Mouse (Mus musculus): ENCODE measurements around the gene 0610010F05Rik.

The 0610010F05Rik gene

DNA sequence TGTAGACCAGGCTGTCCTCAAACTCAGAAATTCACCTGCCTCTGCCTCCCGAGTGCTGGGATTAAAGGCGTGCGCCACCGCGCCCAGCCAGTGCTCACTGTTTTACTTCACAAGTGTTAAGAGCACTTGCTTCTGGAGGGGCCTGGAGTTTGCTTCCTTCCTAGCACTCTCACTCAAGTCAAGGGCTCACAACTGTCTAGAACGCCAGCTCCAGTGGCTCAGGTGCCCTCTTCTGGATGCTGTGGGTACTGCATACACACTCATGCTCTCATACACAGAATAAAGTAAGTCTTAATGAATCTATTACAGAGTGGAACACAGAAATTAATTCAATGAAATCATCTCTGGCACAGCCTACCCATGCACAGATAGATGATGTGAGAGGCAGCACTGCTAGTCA lies 67.7 kb downstream of the 0610010F05Rik start:
- DNase-seq (ENCODE audit: low spot score): peak; percentile 19

DNA sequence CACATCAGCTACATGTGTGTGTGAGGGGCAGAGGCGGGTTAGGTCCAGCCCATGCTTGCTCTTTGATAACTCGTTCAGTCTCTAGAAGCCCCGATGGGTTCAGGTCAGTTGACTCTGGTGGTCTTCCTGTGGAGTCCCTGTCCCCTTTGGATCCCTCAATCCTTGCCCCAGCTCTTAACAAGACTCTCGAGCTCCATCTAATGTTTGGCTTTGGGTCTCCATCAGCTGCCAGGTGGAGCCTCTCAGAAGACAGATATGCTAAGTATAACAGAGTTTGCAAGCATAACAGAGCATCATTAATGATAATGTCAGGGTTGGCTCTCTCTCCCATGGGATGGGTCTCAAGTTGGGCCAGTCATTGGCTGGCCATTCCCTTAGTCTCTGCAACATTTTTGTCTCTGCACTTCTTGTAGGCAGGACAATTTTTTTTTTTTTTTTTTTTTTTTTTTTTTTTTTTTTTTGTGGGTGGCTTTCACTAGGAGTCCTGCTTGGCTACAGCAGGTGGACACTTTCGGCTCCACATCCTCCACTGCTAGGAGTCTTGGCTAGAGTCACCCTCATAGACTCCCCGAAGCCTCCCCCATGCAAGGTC lies 76.3 kb downstream of the 0610010F05Rik start:
- DNase-seq (ENCODE audit: low spot score): no peak

DNA sequence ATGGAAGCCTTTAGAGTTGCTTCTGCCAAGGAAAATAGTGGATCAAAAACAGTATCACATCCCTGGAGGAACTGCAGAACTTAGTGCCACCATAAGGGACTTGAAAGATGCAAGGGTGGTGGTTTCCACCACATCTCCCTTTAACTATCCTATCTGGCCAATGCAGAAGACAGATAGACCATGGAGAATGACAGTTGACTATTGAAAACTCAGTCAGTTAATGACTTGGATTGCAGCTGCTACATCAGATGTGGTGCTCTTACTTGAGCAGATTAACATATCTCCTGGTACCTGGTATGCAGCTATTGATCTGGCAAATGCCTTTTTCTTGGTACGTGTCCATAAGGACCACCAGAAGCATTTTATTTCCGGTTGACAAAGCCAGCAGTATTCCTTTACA lies 96.0 kb downstream of the 0610010F05Rik start:
- DNase-seq (ENCODE audit: low spot score): no peak

DNA sequence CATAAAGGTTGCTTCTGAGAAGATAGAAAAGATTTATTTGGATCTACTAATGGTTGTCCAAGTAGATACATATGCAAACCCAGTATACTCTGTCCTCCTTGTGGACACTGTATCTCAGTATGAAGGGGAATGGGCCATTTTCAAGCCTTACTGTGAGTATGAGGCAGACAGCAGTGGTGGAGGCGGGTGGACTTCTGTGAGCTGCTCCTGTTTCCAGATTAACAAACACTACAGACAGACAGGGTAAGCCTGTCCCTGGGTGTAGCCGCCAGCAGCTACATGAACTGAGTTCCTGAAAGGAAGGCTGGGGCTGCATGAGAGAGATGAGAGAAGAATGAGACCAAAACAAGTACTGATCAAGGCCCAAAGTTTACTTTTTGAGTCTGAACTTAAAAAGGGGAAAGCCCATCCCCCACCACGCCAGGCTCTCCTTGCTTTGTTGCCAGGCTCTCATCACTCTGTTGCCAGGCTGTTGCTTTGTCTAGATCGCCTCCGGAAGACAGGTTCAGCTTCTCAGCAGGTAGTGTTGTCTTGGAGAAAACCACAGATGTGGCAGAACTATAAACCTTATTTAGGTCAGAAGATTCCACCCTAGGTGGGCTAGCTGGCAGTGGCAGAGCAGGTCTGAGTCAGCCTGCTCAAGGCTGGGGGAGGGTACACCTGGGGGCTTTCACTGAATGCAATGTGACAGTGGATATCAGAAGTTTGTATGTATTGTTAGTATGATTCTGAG lies 112.8 kb downstream of the 0610010F05Rik start, which contains the start of gene 1700093K21Rik:
Gene 1700093K21Rik (minus strand): TSS at position 683 of the 733 bp plus-strand sequence.
- DNase-seq (ENCODE audit: low spot score): no peak

DNA sequence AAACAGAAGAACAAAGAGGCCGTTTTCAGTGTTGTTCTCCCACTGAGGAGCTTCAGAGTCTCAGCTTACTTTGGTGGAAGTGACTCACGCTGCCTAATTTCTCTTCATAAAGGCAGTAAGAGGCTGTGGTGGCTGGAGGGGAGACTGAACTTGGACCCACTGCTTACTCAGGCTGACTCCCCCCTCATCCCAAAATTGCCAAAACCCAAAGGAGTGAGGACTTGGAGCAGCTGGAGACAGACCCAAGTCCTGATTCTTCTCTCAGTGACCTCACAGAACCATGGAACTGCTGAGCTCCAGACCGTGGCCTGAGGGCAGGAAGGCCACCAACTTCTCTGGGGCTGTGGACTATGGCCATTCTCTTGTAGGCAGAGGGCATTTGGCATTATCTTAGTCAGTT lies 114.5 kb downstream of the 0610010F05Rik start:
- DNase-seq (ENCODE audit: low spot score): no peak

DNA sequence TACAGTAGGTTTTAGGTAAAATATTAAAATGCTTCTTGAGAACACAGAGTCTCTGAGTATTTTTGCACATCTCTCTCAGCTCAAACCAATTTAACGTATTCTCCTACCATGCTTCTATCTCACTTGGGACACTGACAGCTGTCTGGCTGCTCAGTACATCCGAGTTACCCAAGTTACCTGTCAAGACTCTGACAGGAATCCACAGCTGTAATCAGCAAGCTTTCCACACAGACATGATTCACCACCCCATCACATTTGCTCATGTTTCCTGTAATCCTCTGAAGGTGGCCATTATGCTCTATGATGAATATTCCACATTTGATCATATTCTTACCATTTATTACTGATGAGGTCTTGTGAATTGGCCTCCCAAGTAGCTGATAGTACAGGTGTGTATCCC lies 118.1 kb downstream of the 0610010F05Rik start:
- DNase-seq (ENCODE audit: low spot score): no peak

All from urinary bladder, postnatal 10 days (tissue).